Mouse (Mus musculus) hindbrain, embryonic 10.5 days (tissue): ENCODE data around the gene Vmn1r176. TPM values are rescaled to one million over a fixed set of nuclear protein-coding genes. Genes with fewer than 3 reads are reported as not detected.
"Not testable (repeated sequence)": the region's sequence is repeated elsewhere in the genome, so short reads cannot be mapped to it uniquely, and the experiment has no call there.

Experiments
- DNase-seq: peaks from one replicate; pipeline ENCODE4 v3.0.0-alpha.2; 2017; ENCODE audit warnings: low spot score
- H3K27ac ChIP-seq: fragments of 300-500 bp; sonication (generic); 2 replicates; pipeline ENCODE4 v1.5.1; 2016; ENCODE audit warnings: mild to moderate bottlenecking, moderate library complexity
- H3K27me3 ChIP-seq: fragments of 300-500 bp; sonication (generic); 2 replicates; pipeline ENCODE4 v1.6.1; 2016; ENCODE audit warnings: mild to moderate bottlenecking; ENCODE audit not compliant: poor library complexity, insufficient read depth, severe bottlenecking
- H3K36me3 ChIP-seq: fragments of 300-500 bp; sonication (generic); 2 replicates; pipeline ENCODE4 v1.6.1; 2016; ENCODE audit warnings: mild to moderate bottlenecking, moderate library complexity
- H3K4me1 ChIP-seq: fragments of 300-500 bp; sonication (generic); replicated peaks from 2 replicates; pipeline ENCODE4 v1.6.1; 2016; ENCODE audit warnings: mild to moderate bottlenecking
- H3K4me3 ChIP-seq: fragments of 300-500 bp; sonication (generic); 2 replicates; pipeline ENCODE4 v1.5.1; 2016; ENCODE audit warnings: mild to moderate bottlenecking, moderate library complexity
- H3K9me3 ChIP-seq: fragments of 300-500 bp; sonication (generic); 2 replicates; pipeline ENCODE4 v1.6.1; 2016; ENCODE audit warnings: mild to moderate bottlenecking, moderate library complexity
- WGBS: fragments of 180-500 bp; shearing (Covaris S2); methylation state at CpG from one replicate; pipeline ENCODE4 v1.1.7; 2016; 5-methylcytosine and 5-hydroxymethylcytosine counted together
- polyA plus RNA-seq: library from polyadenylated mRNA; unstranded; fragments of >200 nt; fragmentation: Nextera tagmentation; extraction: Ambion mirVana; gene quantifications from 2 replicates; pipeline ENCODE4 v1.2.1, GENCODE M21; 2016

Gene Vmn1r176
- polyA plus RNA-seq: not detected in 2 replicates

DNA sequence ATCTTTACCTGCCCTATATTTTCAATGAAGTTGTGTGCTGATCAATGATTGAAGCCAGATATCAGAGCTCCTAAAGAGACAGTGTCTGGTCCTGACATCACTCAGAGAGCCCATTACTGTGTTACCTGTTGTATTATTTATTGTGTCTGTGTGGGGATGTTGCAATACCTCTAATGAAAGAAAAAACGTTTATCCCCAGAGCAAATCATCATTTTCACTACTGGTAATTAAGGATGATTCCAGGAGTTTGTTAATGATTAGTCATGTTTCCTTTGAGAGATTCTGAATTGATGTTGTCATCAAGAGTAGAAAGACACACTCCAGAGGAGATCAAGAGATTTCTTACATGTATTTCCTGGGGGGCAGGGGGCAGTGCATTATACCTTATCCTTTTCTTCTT, at the start of gene Vmn1r176:
Vmn1r176 (minus strand) TSS at position 101 of the 400 bp plus-strand sequence.
- WGBS: no CpG with 5 or more reads among the region's 1 CpGs
- not testable (repeated sequence) for H3K27ac ChIP-seq, H3K27me3 ChIP-seq, H3K4me1 ChIP-seq, DNase-seq, H3K36me3 ChIP-seq, H3K4me3 ChIP-seq
- peaks cover 26% of the 10 kb centered on the region for H3K9me3 ChIP-seq

DNA sequence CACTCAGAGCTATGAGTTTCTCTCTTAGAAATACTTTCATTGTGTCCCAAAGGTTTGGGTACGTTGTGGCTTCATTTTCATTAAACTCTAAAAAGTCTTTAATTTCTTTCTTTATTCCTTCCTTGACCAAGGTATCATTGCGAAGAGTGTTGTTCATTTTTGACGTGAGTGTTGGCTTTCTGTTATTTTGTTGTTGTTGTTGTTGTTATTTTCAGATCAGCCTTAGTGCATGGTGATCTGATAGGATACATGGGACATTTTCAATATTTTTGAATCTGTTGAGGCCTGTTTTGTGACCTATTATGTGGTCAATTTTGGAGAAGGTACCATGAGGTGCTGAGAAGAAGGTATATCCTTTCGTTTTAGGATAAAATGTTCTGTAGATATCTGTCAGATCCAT, 39.7 kb upstream of the Vmn1r176 start:
- not testable (repeated sequence) for DNase-seq, H3K27ac ChIP-seq, H3K27me3 ChIP-seq, H3K4me3 ChIP-seq, H3K4me1 ChIP-seq, H3K36me3 ChIP-seq
- WGBS: 68% methylated on average over 4 of the region's 4 CpGs
- peaks cover 24% of the 10 kb centered on the region; the same call in 1 of the 2 replicates for H3K9me3 ChIP-seq

DNA sequence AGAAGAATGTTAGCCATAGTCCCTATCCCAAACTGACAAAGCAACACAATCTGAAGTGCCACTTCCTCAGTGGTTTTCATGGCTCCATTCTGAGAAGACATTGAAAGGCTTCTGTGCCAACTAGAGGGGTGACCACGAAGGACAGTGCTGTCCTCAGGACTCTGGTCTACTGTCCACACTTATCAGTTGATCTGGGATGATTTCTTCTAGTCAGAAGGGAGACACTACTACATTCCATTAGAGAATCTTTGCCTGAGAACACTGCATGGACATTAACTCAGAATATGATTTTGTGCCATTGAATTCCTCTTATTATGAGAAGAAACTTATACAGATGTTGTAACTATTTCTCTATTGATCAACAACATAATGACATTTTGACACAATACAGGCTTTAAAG, 29.2 kb upstream of the Vmn1r176 start, which contains the start of gene Vmn1r177:
Vmn1r177 (minus strand) TSS at position 101 of the 400 bp plus-strand sequence.
- not testable (repeated sequence) for DNase-seq, H3K27me3 ChIP-seq, H3K36me3 ChIP-seq, H3K27ac ChIP-seq, H3K4me3 ChIP-seq, H3K4me1 ChIP-seq
- 19% methylated on average over 1 of the region's 1 CpGs for WGBS
- peaks cover 23% of the 10 kb centered on the region for H3K9me3 ChIP-seq

- peaks cover 28% of the 10 kb centered on the region for H3K9me3 ChIP-seq
- H3K4me3 ChIP-seq, DNase-seq, H3K36me3 ChIP-seq, H3K27ac ChIP-seq, H3K27me3 ChIP-seq, H3K4me1 ChIP-seq: not testable (repeated sequence)
Measured at GRCm38 (mm10) chr7:23810543-23810942, 26.6 kb downstream of the Vmn1r176 start, which contains the start of gene Vmn1r175. Vmn1r175 (minus strand) TSS chr7:23810643.

GRCm38 (mm10) chr7:23784526-23784925, 52.6 kb downstream of the Vmn1r176 start:
- Histone ChIP-seq H3K9me3 (peaks cover 82% of the 10 kb centered on the region), H3K4me1 (no peaks in the 10 kb centered on the region), H3K4me3 (no peak overlapping the region), H3K36me3 (no peaks in the 10 kb centered on the region), H3K27me3 (no peaks in the 10 kb centered on the region), H3K27ac (no peak overlapping the region)
- no peak for DNase-seq
- 80% methylated on average over 6 of the region's 6 CpGs for whole genome bisulfite sequencing

Other genes with a start within 250 kb of the Vmn1r176 start
- not detected in 2 replicates for gene Vmn1r170, start 231.2 kb downstream of the Vmn1r176 start, polyA plus RNA-seq
- not detected in 2 replicates for gene Vmn1r171, start 206.7 kb downstream of the Vmn1r176 start, polyA plus RNA-seq
- not detected in 2 replicates for gene Vmn1r172, start 179.1 kb downstream of the Vmn1r176 start, polyA plus RNA-seq
- gene Vmn1r173, start 136.7 kb downstream of the Vmn1r176 start, polyA plus RNA-seq: not detected in 2 replicates
- not detected in 2 replicates for gene Vmn1r174, start 85.1 kb downstream of the Vmn1r176 start, polyA plus RNA-seq
- not detected in 2 replicates for gene Vmn1r175, start 26.7 kb downstream of the Vmn1r176 start, polyA plus RNA-seq
- gene Vmn1r177, start 29.1 kb upstream of the Vmn1r176 start, polyA plus RNA-seq: not detected in 2 replicates
- not detected in 2 replicates for gene Vmn1r178, start 54.6 kb upstream of the Vmn1r176 start, polyA plus RNA-seq
- not detected in 2 replicates for gene Vmn1r179, start 89.6 kb upstream of the Vmn1r176 start, polyA plus RNA-seq
- gene Vmn1r180, start 113.3 kb upstream of the Vmn1r176 start, polyA plus RNA-seq: not detected in 2 replicates
- not detected in 2 replicates for gene Vmn1r181, start 137.2 kb upstream of the Vmn1r176 start, polyA plus RNA-seq
- gene V1rd19, start 164.3 kb upstream of the Vmn1r176 start, polyA plus RNA-seq: not detected in 2 replicates
- gene Vmn1r183, start 215.9 kb upstream of the Vmn1r176 start, polyA plus RNA-seq: not detected in 2 replicates
- 25.9 and 29.4 TPM in 2 replicates for gene Zfp180, start 244.6 kb upstream of the Vmn1r176 start, polyA plus RNA-seq